Mouse (Mus musculus) forebrain, embryonic 14.5 days (tissue): ENCODE measurements around the gene Usp50. TPM values are rescaled to one million over a fixed set of nuclear protein-coding genes. Genes with fewer than 3 reads are reported as not detected.

Experiments
- polyA plus RNA-seq: library from polyadenylated mRNA; unstranded; fragments of >200 nt; fragmentation: Nextera tagmentation; extraction: Ambion mirVana; gene quantifications from 2 replicates; pipeline ENCODE4 v1.2.1, GENCODE M21; 2014

Gene Usp50
- polyA plus RNA-seq, 1 experiment from 2014 or later = 2.2 TPM

Other genes starting within 250 kb of the Usp50 start
- gene Slc27a2, start 231.1 kb downstream of the Usp50 start, polyA plus RNA-seq = 3.7 and 5.3 TPM in 2 replicates
- 1.1 and 1.6 TPM in 2 replicates for gene Hdc, start 164.2 kb downstream of the Usp50 start, polyA plus RNA-seq
- gene Gabpb1, start 107.1 kb downstream of the Usp50 start, polyA plus RNA-seq = 60.3 and 63.9 TPM in 2 replicates
- 27.8 and 28.8 TPM in 2 replicates for gene Usp8, start 76.1 kb downstream of the Usp50 start, polyA plus RNA-seq
- 26.4 and 34.4 TPM in 2 replicates for gene Trpm7, start 92.8 kb upstream of the Usp50 start, polyA plus RNA-seq
- 54.5 and 59.9 TPM in 2 replicates for gene Sppl2a, start 149.8 kb upstream of the Usp50 start, polyA plus RNA-seq
- gene Ap4e1, start 225.2 kb upstream of the Usp50 start, polyA plus RNA-seq = 5.5 and 9.1 TPM in 2 replicates